In the genomic region with DNA sequence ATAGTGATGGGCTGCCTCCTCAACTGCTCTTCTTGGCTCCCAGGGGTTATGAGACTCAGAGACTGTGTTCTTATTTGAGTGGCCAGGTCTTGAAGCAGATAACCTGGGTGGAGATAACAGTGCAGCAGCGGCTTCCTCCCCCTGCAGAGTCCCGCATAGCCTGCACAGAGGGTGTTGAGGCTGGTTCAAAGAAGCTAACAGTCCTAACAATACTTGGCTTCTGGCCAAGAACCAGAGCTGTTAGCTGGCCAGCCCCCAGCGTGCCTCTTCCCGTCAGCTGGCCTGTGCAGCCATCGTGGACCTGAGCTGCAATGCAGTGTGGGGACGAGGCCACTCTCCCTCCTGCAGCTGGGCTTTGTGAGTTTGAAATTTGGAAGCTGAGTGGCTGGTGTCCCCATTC, we compare ENCODE assay signal across 8 mouse cellular contexts. TPM values are rescaled to one million over a fixed set of nuclear protein-coding genes. Genes with fewer than 3 reads are reported as not detected.
DNase-seq lines count a peak whose midpoint lies in the region; ATAC-seq and TF ChIP-seq lines count a peak whose summit lies in the region.

No protein-coding gene starts in this region.

- peak; percentile 44 for DNase-seq in hindbrain, embryonic 11.5 days (ENCODE audit: low spot score)
- no peak for DNase-seq in hindbrain, embryonic 10.5 days (ENCODE audit: low spot score)
- DNase-seq in kidney, postnatal 14 days: peak; percentile 79
- DNase-seq in urinary bladder, postnatal 10 days (ENCODE audit: low spot score): no peak

- H3K9ac ChIP-seq in hindbrain, embryonic 11.5 days (ENCODE audit: low read depth, low read length): no peak overlapping the region
- H3K9ac ChIP-seq in heart, embryonic 16.5 days (ENCODE audit: low read length): no peak overlapping the region
- no peak overlapping the region for H3K9ac ChIP-seq in neural tube, embryonic 12.5 days

- 34% methylated on average over 6 of the region's 6 CpGs for WGBS in hindbrain, embryonic 11.5 days
- 46% methylated on average over 6 of the region's 6 CpGs for WGBS in hindbrain, embryonic 10.5 days
- WGBS in heart, embryonic 16.5 days: 3% methylated on average over 6 of the region's 6 CpGs
- 15% methylated on average over 6 of the region's 6 CpGs for WGBS in neural tube, embryonic 12.5 days

- H3K9me3 ChIP-seq in hindbrain, embryonic 11.5 days (ENCODE audit: control insufficient read depth, low read length): no peaks in the 10 kb centered on the region
- H3K9me3 ChIP-seq in hindbrain, embryonic 10.5 days: no peaks in the 10 kb centered on the region
- H3K9me3 ChIP-seq in heart, embryonic 16.5 days (replicated peaks; ENCODE audit: control insufficient read depth, low read length): no peaks in the 10 kb centered on the region
- H3K9me3 ChIP-seq in neural tube, embryonic 12.5 days: no peaks in the 10 kb centered on the region

- no peak overlapping the region for H3K4me2 ChIP-seq in hindbrain, embryonic 11.5 days (replicated peaks; ENCODE audit: low read depth, low read length)
- H3K4me2 ChIP-seq in heart, embryonic 16.5 days (ENCODE audit: low read depth, low read length): no peak overlapping the region
- 0 out of 2 replicates have a peak overlapping the region, but pooled peaks have one; percentile 5 for H3K4me2 ChIP-seq in neural tube, embryonic 12.5 days (replicated peaks)

- H3K4me3 ChIP-seq in hindbrain, embryonic 11.5 days (ENCODE audit: low read depth, low read length): no peak overlapping the region
- H3K4me3 ChIP-seq in hindbrain, embryonic 10.5 days: no peak overlapping the region
- H3K4me3 ChIP-seq in cortical plate, adult 2 months (ENCODE audit: insufficient read depth, low read length): no peak overlapping the region
- no peak overlapping the region for H3K4me3 ChIP-seq in heart, embryonic 16.5 days (ENCODE audit: low read length)
- no peak overlapping the region for H3K4me3 ChIP-seq in neural tube, embryonic 12.5 days

- no peak for TF ChIP-seq POLR2A in cortical plate, adult 2 months (IDR thresholded peaks at IDR 0.05; ENCODE audit: extremely low read depth, insufficient read depth, low read length)

- no peak for TF ChIP-seq CTCF in cortical plate, adult 2 months (IDR thresholded peaks at IDR 0.05; ENCODE audit: extremely low read depth, insufficient read depth, low read length)

- no peak for ATAC-seq in hindbrain, embryonic 11.5 days (ENCODE audit: low FRiP score)
- ATAC-seq in heart, embryonic 16.5 days (replicated peaks; ENCODE audit: extremely low read depth, insufficient read depth, low FRiP score): peak; percentile 87
- no peak for ATAC-seq in neural tube, embryonic 12.5 days (ENCODE audit: low FRiP score, low read depth)
- ATAC-seq in activated CD4-positive, CD25-positive, alpha-beta regulatory T cell, adult 4 months: no peak

- no peaks in the 10 kb centered on the region for H3K4me1 ChIP-seq in hindbrain, embryonic 11.5 days (replicated peaks; ENCODE audit: control insufficient read depth, insufficient read depth, low read length)
- H3K4me1 ChIP-seq in hindbrain, embryonic 10.5 days (replicated peaks): peaks cover 32% of the 10 kb centered on the region
- H3K4me1 ChIP-seq in cortical plate, adult 2 months (ENCODE audit: control insufficient read depth, insufficient read depth, low read length): peaks cover 17% of the 10 kb centered on the region
- peaks cover 32% of the 10 kb centered on the region for H3K4me1 ChIP-seq in heart, embryonic 16.5 days (ENCODE audit: control insufficient read depth, insufficient read depth, low read length)
- H3K4me1 ChIP-seq in neural tube, embryonic 12.5 days: peaks cover 14% of the 10 kb centered on the region

- H3K27ac ChIP-seq in hindbrain, embryonic 11.5 days (ENCODE audit: low read depth, low read length): no peak overlapping the region
- no peak overlapping the region for H3K27ac ChIP-seq in hindbrain, embryonic 10.5 days
- H3K27ac ChIP-seq in cortical plate, adult 2 months (ENCODE audit: insufficient read depth, low read length): peak overlapping the region; percentile 79; the same call in 1 of the 2 replicates
- peak overlapping the region; percentile 76 for H3K27ac ChIP-seq in heart, embryonic 16.5 days (ENCODE audit: low read length)
- H3K27ac ChIP-seq in neural tube, embryonic 12.5 days: no peak overlapping the region

- no peaks in the 10 kb centered on the region for H3K36me3 ChIP-seq in hindbrain, embryonic 11.5 days (ENCODE audit: control insufficient read depth, insufficient read depth, low read length)
- no peaks in the 10 kb centered on the region for H3K36me3 ChIP-seq in hindbrain, embryonic 10.5 days
- no peaks in the 10 kb centered on the region for H3K36me3 ChIP-seq in heart, embryonic 16.5 days (ENCODE audit: control insufficient read depth, insufficient read depth)
- H3K36me3 ChIP-seq in neural tube, embryonic 12.5 days: no peaks in the 10 kb centered on the region

- no peaks in the 10 kb centered on the region for H3K27me3 ChIP-seq in hindbrain, embryonic 11.5 days (ENCODE audit: control insufficient read depth, insufficient read depth, low read length)
- H3K27me3 ChIP-seq in hindbrain, embryonic 10.5 days (ENCODE audit: insufficient read depth, poor library complexity, severe bottlenecking): peaks cover 6% of the 10 kb centered on the region; the same call in 1 of the 2 replicates
- H3K27me3 ChIP-seq in heart, embryonic 16.5 days (ENCODE audit: control insufficient read depth, insufficient read depth, low read length): no peaks in the 10 kb centered on the region
- H3K27me3 ChIP-seq in neural tube, embryonic 12.5 days (replicated peaks): no peaks in the 10 kb centered on the region

RNA-seq across cellular contexts. Expression of gene Adamtsl2, which starts 18.6 kb away (rescaled TPM):
- polyA plus RNA-seq in hindbrain, embryonic 11.5 days (2014; fragmentation: Nextera tagmentation; extraction: Ambion mirVana): 5.6 and 6.2 TPM in 2 replicates
- 4.0 and 7.0 TPM in 2 replicates for polyA plus RNA-seq in hindbrain, embryonic 10.5 days (2016; fragmentation: Nextera tagmentation; extraction: Ambion mirVana)
- polyA plus RNA-seq in cortical plate, adult 2 months (2012; rRNA removed): 32.0 and 36.7 TPM in 2 replicates
- 12.4 and 14.8 TPM in 2 replicates for polyA plus RNA-seq in heart, embryonic 16.5 days (2015; fragmentation: Nextera tagmentation; extraction: Ambion mirVana)
- polyA plus RNA-seq in neural tube, embryonic 12.5 days (2016; fragmentation: Nextera tagmentation; extraction: Ambion mirVana): 6.4 and 9.3 TPM in 2 replicates
- not detected for polyA plus RNA-seq in activated CD4-positive, CD25-positive, alpha-beta regulatory T cell, adult 4 months (2017; shearing (Covaris generic))

RNA-seq across cellular contexts. Expression of gene Mymk, which starts 25.8 kb away (rescaled TPM):
- polyA plus RNA-seq in hindbrain, embryonic 11.5 days (2014; fragmentation: Nextera tagmentation; extraction: Ambion mirVana): 1.9 and 3.6 TPM in 2 replicates
- polyA plus RNA-seq in hindbrain, embryonic 10.5 days (2016; fragmentation: Nextera tagmentation; extraction: Ambion mirVana): 0.11 and 0.29 TPM in 2 replicates
- polyA plus RNA-seq in cortical plate, adult 2 months (2012; rRNA removed): 0.51 and 0.69 TPM in 2 replicates
- 0.84 and 1.1 TPM in 2 replicates for polyA plus RNA-seq in heart, embryonic 16.5 days (2015; fragmentation: Nextera tagmentation; extraction: Ambion mirVana)
- 6.4 and 7.0 TPM in 2 replicates for polyA plus RNA-seq in neural tube, embryonic 12.5 days (2016; fragmentation: Nextera tagmentation; extraction: Ambion mirVana)
- not detected for polyA plus RNA-seq in activated CD4-positive, CD25-positive, alpha-beta regulatory T cell, adult 4 months (2017; shearing (Covaris generic))

RNA-seq across cellular contexts. Expression of gene Fam163b, which starts 44.5 kb away (rescaled TPM):
- 0.23 and 0.43 TPM in 2 replicates for polyA plus RNA-seq in hindbrain, embryonic 11.5 days (2014; fragmentation: Nextera tagmentation; extraction: Ambion mirVana)
- 0.26 TPM in 2 replicates for polyA plus RNA-seq in hindbrain, embryonic 10.5 days (2016; fragmentation: Nextera tagmentation; extraction: Ambion mirVana)
- polyA plus RNA-seq in cortical plate, adult 2 months (2012; rRNA removed): 129 and 142 TPM in 2 replicates
- 0.70 and 0.91 TPM in 2 replicates for polyA plus RNA-seq in heart, embryonic 16.5 days (2015; fragmentation: Nextera tagmentation; extraction: Ambion mirVana)
- polyA plus RNA-seq in neural tube, embryonic 12.5 days (2016; fragmentation: Nextera tagmentation; extraction: Ambion mirVana): 0.74 and 0.80 TPM in 2 replicates
- polyA plus RNA-seq in activated CD4-positive, CD25-positive, alpha-beta regulatory T cell, adult 4 months (2017; shearing (Covaris generic)): not detected

Comparison
In these comparisons a context has a peak if more than half of its experiments do, and no peak if none do; other contexts are left out.
1. DNase-seq: peak in hindbrain, embryonic 11.5 days (single experiment) and kidney, postnatal 14 days (single experiment); none in hindbrain, embryonic 10.5 days (single experiment) and urinary bladder, postnatal 10 days (single experiment).
2. H3K27ac ChIP-seq: peak in cortical plate, adult 2 months (single experiment) and heart, embryonic 16.5 days (single experiment); none in hindbrain, embryonic 11.5 days (single experiment), hindbrain, embryonic 10.5 days (single experiment) and neural tube, embryonic 12.5 days (single experiment).
3. RNA of gene Fam163b, which starts 44.5 kb away (polyA plus RNA-seq): 129 to 142 TPM in cortical plate, adult 2 months; 0.70 to 0.91 TPM in heart, embryonic 16.5 days, 0.74 to 0.80 TPM in neural tube, embryonic 12.5 days, 0.26 TPM in hindbrain, embryonic 10.5 days, 0.23 to 0.43 TPM in hindbrain, embryonic 11.5 days and not detected in activated CD4-positive, CD25-positive, alpha-beta regulatory T cell, adult 4 months; every median in the first group is over 10 times any median in the second.